Mouse (Mus musculus) macrophage (primary cell): ENCODE measurements around the gene Gm10972. TPM values are rescaled to one million over a fixed set of nuclear protein-coding genes. Genes with fewer than 3 reads are reported as not detected.
"Not testable (repeated sequence)": the region's sequence is repeated elsewhere in the genome, so short reads cannot be mapped to it uniquely, and the experiment has no call there.

Source experiments
- H3K27ac ChIP-seq: fragments of 350-480 bp; formaldehyde crosslinking; 2 replicates; pipeline ENCODE4 v1.9.0; 2021
- H3K36me3 ChIP-seq: fragments of 350-480 bp; formaldehyde crosslinking; 2 replicates; pipeline ENCODE4 v1.9.0; 2021; ENCODE audit errors: inconsistent target
- H3K4me3 ChIP-seq: fragments of 350-480 bp; formaldehyde crosslinking; 2 replicates; pipeline ENCODE4 v1.9.0; 2021; ENCODE audit errors: inconsistent target
- H3K79me2 ChIP-seq: fragments of 350-480 bp; formaldehyde crosslinking; 2 replicates; pipeline ENCODE4 v1.9.0; 2021; ENCODE audit errors: inconsistent target
- WGBS: methylation state at CpG from one replicate; pipeline ENCODE4 v1.1.7; 2026; ENCODE audit warnings: inconsistent platforms; ENCODE audit not compliant: missing documents; 5-methylcytosine and 5-hydroxymethylcytosine counted together
- polyA plus RNA-seq: library from polyadenylated mRNA; stranded (reverse); fragments of 250-400 nt; gene quantifications from 3 replicates; pipeline ENCODE4 v1.2.4, GENCODE M21; 2018; ENCODE audit warnings: inconsistent platforms

The Gm10972 gene
- polyA plus RNA-seq, 1 experiment from 2014 or later = not detected

DNA sequence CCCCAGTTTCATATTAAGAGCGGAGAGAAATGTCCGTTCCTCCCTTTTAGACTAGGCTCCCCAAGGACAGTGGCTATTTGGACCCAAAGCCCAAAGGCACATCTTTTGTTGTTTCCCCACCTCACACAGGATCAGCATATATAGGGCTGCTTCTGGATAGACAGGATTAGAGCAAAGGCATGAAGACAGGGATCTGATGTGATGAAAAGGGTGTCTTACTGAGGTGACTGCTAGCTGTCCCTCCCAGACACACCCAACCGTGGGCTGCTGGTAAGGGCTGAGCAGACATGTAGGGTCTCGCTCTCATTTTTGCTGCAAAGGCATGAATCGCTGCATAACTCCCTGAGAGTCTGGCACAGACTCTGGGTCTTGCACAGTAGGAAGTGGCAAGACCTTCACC, 14.2 kb upstream of the Gm10972 start:
- H3K36me3 ChIP-seq = no peaks in the 10 kb centered on the region
- no peaks in the 10 kb centered on the region for H3K79me2 ChIP-seq
- no peak overlapping the region for H3K27ac ChIP-seq
- WGBS = 97% methylated on average over 5 of the region's 5 CpGs
- H3K4me3 ChIP-seq = no peak overlapping the region

DNA sequence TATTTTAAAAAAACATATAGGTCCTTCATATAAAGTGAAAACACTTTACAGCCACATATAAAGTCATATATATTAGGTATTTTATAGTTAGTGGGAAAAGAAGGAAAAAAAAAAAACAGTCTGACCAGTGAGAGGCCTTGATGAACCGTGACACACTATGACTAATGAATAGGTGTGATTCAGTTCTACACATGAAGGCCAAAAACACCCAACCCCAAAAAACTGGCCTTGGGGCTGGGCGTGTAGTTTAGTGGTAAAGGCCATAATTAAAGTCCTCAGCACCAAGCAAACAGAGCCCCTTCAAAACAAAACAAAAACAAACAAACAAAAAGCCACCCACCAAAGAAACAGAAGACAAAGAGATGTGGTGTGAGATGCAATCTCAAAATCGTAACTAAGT, 13.0 kb upstream of the Gm10972 start:
- Histone ChIP-seq H3K36me3 (no peaks in the 10 kb centered on the region), H3K27ac (no peak overlapping the region), H3K79me2 (no peaks in the 10 kb centered on the region), H3K4me3 (no peak overlapping the region)
- WGBS = 91% methylated on average over 3 of the region's 3 CpGs

DNA sequence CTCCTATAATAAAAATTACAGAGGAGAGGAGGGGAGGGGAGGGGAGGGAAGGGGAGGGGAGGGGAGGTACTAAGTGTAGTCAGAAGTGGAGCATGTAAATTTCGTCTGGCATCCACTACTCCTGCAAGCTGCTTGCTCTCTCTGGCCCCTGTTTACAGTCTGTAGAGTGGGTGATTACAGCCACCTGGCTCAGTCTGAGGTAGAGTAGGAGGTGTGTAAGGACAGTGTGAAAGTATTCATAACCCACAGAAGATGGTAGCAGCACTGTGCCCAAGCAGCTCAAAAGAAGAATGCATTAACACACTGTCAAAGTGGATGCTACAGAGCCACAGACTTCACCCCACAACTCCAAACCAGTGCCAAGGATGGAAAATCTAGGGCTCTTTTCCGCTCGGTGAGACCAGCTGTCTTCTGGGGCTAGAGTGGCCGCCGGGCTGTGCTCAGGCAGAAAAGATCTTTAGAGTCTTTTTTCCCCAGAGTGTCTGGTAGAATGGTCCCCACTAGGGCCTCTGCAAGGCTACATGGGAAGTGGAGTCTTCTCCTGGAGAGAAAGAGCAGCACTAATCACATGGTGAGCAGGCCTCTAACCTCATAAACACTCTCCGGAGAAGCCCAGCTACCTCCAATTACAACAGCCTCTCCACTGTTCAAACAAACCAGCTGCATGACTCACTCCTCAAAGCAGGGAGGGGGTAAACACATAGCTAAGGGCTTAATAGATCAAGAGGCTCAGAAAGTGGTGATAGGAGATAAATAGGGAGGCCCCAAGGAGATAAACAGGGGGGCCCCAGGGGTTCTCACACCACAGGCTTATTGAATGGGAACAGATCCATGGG, 6.1 kb downstream of the Gm10972 start:
- Histone ChIP-seq H3K4me3 (no peak overlapping the region), H3K79me2 (no peaks in the 10 kb centered on the region), H3K36me3 (no peaks in the 10 kb centered on the region), H3K27ac (no peak overlapping the region)
- 78% methylated on average over 6 of the region's 6 CpGs for WGBS

- H3K79me2 ChIP-seq = no peaks in the 10 kb centered on the region
- no peaks in the 10 kb centered on the region for H3K36me3 ChIP-seq
- no peak overlapping the region for H3K4me3 ChIP-seq
- no peak overlapping the region for H3K27ac ChIP-seq
- 93% methylated on average over 7 of the region's 7 CpGs for WGBS
Measured at GRCm38 (mm10) chr3:94650409-94650808, 7.5 kb downstream of the Gm10972 start.

GRCm38 (mm10) chr3:94653967-94654366, 11.1 kb downstream of the Gm10972 start:
- not testable (repeated sequence) for H3K79me2 ChIP-seq, H3K4me3 ChIP-seq, H3K27ac ChIP-seq, H3K36me3 ChIP-seq
- WGBS = 91% methylated on average over 1 of the region's 1 CpGs

DNA sequence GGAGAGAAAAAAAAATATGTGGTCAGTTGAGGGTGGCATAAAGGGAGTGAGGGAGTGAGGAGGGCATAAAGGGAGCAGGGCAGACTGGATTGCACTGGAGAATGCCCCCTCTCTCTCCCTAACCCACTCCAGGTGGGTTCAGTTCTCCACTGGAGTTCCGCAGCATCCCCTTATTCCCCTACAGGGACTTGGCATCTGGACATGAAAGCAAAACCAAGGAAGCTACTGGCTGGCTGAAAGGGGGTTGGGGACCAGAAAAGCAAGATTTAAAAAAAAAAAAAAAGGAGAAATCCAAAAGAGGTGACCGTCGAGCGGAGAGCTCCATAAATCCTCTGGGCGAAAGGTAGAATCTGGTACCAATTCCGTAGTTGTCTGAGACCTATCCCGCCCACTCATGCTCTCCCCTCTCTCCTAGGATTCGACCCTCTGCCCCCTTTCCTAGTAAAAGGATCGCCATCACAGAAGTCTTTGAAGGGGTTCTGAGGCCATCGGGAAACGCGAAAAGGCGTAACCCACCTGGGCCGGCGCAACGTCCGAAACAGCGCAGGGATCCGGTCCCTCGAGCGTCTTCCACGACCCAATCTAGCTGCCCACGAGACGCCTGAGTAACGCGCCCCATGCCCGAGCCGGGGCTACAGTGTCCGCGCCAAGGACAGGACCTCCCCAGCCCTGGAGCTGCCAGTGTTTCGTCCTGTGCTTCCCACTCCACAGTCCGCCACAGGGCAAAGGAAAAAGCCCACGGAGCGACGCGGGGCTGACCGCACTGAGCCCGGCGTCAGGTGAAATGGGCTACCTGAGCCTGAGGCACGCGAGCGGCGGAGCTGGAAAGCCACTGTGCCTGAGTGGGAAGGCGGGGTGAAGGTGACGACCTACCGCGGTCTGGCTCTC, 15.2 kb downstream of the Gm10972 start:
- H3K79me2 ChIP-seq = not testable (repeated sequence)
- 24% methylated on average over 12 of the region's 47 CpGs for WGBS

GRCm38 (mm10) chr3:94658740-94659095, 15.8 kb downstream of the Gm10972 start, which contains the start of gene Tuft1:
Gene Tuft1 (minus strand): TSS chr3:94658872.
- not testable (repeated sequence) for H3K27ac ChIP-seq, H3K79me2 ChIP-seq, H3K36me3 ChIP-seq
- no CpG with 5 or more reads among the region's 33 CpGs for WGBS
- peak within 1 kb of the TSS; percentile 28 for H3K4me3 ChIP-seq

More for the DNA sequence above, 15.2 kb downstream of the Gm10972 start:
- not testable (repeated sequence) for H3K27ac ChIP-seq, H3K36me3 ChIP-seq
- H3K4me3 ChIP-seq = peak overlapping the region; percentile 28

DNA sequence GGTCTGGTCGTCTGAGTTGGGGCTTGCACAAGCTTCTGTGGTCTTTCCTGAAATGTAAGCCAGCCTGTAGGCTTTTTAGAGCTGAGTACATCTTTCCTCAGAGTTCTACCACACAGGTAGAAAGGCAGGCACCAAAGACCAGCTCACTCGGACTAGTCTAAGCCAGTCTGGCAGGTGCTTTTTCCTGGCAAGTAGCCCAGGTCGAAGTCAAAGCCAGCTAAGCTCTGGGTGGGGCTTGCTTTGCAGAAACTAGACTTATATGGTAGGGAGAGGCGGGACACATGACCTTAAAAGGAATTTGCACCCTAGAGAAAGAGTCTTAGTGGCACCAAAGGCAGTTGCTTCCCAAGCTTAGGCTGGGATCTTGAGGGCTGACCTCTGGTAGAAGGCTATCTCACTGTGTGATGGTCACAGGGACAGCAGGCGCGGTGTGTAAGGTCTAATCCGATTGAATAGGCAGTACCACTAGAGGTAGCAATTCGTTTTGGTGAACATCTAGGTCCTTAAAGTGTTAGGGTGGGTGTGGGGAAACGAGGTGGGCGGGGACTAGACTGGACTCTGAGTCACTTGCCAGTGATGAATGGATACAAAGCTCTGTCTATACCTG, 16.3 kb downstream of the Gm10972 start:
- not testable (repeated sequence) for H3K36me3 ChIP-seq, H3K4me3 ChIP-seq, H3K27ac ChIP-seq, H3K79me2 ChIP-seq
- WGBS = 40% methylated on average over 8 of the region's 10 CpGs

- not testable (repeated sequence) for H3K79me2 ChIP-seq, H3K36me3 ChIP-seq, H3K27ac ChIP-seq, H3K4me3 ChIP-seq
- WGBS = 96% methylated on average over 2 of the region's 2 CpGs
Measured at GRCm38 (mm10) chr3:94660841-94661240, 17.9 kb downstream of the Gm10972 start.

GRCm38 (mm10) chr3:94665060-94665802, 22.3 kb downstream of the Gm10972 start:
- not testable (repeated sequence) for H3K79me2 ChIP-seq, H3K4me3 ChIP-seq, H3K27ac ChIP-seq, H3K36me3 ChIP-seq
- WGBS = 91% methylated on average over 3 of the region's 5 CpGs

DNA sequence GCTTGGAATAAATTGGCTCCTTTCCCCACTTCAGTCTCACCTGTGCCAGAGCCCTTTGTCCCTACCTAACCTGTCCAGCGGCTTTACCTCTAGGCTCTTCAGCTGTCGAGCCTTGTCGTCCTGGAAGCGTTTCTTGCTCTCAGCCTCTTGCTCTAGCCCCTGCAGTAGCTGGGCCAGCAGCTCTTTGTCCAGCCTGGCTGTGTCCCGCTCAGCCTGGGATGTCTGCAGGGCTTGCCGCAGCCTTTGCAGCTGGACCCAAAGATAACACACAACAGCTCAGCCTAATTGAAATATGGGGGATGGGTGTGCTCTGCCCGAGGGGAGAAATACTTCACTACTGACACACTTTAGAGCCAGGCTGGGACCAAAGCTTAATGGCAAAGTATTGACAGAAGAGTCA, 23.0 kb downstream of the Gm10972 start:
- H3K36me3 ChIP-seq, H3K27ac ChIP-seq, H3K4me3 ChIP-seq, H3K79me2 ChIP-seq: not testable (repeated sequence)
- 90% methylated on average over 5 of the region's 7 CpGs for WGBS

DNA sequence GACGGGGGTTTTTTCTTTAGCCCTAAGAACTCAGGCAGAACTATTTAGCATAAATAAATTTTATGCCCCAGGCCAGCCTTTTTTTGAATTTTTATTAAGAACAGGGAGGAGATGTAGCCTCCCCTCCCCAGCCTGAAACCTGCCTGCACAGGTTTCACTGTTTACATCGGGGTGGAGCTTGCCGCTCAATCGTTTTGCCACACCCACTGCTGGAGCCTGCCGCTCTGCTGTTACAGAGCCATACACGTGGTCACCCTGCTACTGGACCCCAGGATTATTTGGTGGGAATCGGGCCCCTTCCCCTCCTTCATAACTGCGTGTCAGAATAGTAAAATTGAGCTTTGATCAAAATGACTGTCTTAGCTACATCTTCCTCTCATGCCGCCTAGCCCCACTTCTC, 32.2 kb downstream of the Gm10972 start:
- not testable (repeated sequence) for H3K79me2 ChIP-seq, H3K27ac ChIP-seq, H3K4me3 ChIP-seq, H3K36me3 ChIP-seq
- 90% methylated on average over 9 of the region's 9 CpGs for WGBS

DNA sequence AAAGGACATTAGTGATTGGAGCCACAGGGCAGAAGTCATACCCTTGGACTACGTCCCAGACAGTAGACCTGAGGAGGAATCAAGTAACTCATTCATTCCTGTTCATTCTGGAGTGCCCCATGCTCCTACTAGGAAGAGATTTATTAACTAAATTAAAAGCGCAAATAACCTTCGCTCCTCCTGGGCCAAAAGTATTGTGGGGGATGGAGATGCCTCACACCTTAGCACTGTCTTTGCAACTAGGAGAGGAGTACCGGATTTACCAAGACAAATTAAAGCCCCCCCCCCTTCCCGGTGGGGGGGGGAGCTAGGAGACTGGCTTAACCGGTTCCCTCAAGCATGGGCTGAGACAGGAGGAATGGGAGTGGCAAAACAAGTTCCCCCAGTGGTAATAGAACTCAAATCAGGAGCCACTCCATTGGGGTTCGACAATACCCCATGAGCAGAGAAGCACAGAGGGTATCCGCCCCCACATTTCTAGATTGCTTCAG, 36.5 kb downstream of the Gm10972 start:
- H3K36me3 ChIP-seq = no peaks in the 10 kb centered on the region
- H3K4me3 ChIP-seq = no peak overlapping the region
- WGBS = 84% methylated on average over 8 of the region's 8 CpGs
- H3K79me2 ChIP-seq = no peaks in the 10 kb centered on the region
- no peak overlapping the region for H3K27ac ChIP-seq

DNA sequence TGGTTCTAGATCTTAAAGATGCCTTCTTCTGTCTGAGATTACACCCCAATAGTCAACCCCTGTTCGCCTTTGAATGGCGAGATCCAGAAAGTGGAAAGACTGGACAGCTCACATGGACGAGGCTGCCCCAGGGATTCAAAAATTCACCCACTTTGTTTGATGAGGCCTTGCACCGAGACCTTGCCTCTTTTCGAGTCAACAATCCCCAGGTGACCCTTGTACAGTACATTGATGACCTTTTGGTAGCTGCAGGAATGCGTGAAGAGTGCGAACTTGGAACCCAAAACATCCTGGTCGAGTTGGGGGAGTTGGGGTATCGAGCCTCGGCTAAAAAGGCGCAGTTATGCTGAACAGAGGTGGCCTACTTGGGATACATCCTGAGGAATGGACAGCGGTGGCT, 37.1 kb downstream of the Gm10972 start:
- 97% methylated on average over 12 of the region's 12 CpGs for WGBS
- not testable (repeated sequence) for H3K4me3 ChIP-seq, H3K36me3 ChIP-seq, H3K79me2 ChIP-seq, H3K27ac ChIP-seq
